Mouse (Mus musculus): Measurements from ENCODE around the gene Tm6sf2.

DNA sequence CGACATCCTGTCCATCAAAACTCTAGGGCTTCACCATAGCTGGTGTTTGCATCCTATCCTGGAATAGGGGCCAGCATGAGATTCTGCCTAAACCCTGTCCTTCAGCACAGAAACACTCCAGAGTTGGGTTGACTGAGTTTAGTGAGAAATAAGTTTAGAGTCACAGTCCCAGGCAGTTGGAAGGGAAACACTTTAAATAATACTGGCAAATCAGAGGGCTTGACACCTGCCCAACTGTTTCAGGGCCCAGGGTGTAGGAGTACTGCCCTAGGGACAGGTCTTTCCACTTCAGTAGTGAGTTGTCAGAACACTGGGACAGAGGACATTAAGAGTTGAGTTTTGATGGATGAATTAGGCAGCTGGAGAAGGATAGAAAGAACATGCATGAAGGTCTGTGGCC, 13.4 kb downstream of the Tm6sf2 start:
- TF ChIP-seq CTCF (IDR thresholded peaks at IDR 0.05; ENCODE audit: insufficient read depth, low read depth, low read length) (no peak), POLR2A (IDR thresholded peaks at IDR 0.05; ENCODE audit: insufficient read depth, low read depth, low read length) (no peak)

All from olfactory bulb, adult 2 months (tissue).